Mouse (Mus musculus) forebrain, embryonic 15.5 days (tissue): ENCODE results near the gene Cd247. TPM values are rescaled to one million over a fixed set of nuclear protein-coding genes. Genes with fewer than 3 reads are reported as not detected.

ENCODE experiments used
- ATAC-seq: fragments of 200-750 bp; cut with Nextera tagmentation; replicated peaks from 2 replicates; pipeline ENCODE4 v1.8.0; 2017; ENCODE audit warnings: mild to moderate bottlenecking, moderate TSS enrichment, moderate library complexity
- H3K27ac ChIP-seq: fragments of 300-500 bp; sonication (generic); replicated peaks from 2 replicates; pipeline ENCODE4 v1.5.1; 2015; ENCODE audit warnings: mild to moderate bottlenecking, inconsistent platforms
- H3K27me3 ChIP-seq: fragments of 300-500 bp; sonication (generic); 2 replicates; pipeline ENCODE4 v1.6.1; 2015; ENCODE audit warnings: inconsistent platforms
- H3K36me3 ChIP-seq: fragments of 300-500 bp; sonication (generic); 2 replicates; pipeline ENCODE4 v1.6.1; 2015; ENCODE audit warnings: mild to moderate bottlenecking, inconsistent platforms
- H3K4me1 ChIP-seq: fragments of 300-500 bp; sonication (generic); 2 replicates; pipeline ENCODE4 v1.6.1; 2015; ENCODE audit warnings: inconsistent platforms
- H3K4me2 ChIP-seq: fragments of 300-500 bp; sonication (generic); replicated peaks from 2 replicates; pipeline ENCODE4 v1.6.1; 2015; ENCODE audit warnings: mild to moderate bottlenecking, inconsistent platforms
- H3K4me3 ChIP-seq: fragments of 300-500 bp; sonication (generic); 2 replicates; pipeline ENCODE4 v1.5.1; 2015; ENCODE audit warnings: mild to moderate bottlenecking, inconsistent platforms
- H3K9ac ChIP-seq: fragments of 300-500 bp; sonication (generic); replicated peaks from 2 replicates; pipeline ENCODE4 v1.6.1; 2015; ENCODE audit warnings: mild to moderate bottlenecking, inconsistent platforms
- H3K9me3 ChIP-seq: fragments of 300-500 bp; sonication (generic); 2 replicates; pipeline ENCODE4 v1.6.1; 2016; ENCODE audit warnings: inconsistent platforms
- WGBS: fragments of 180-500 bp; shearing (Covaris S2); methylation state at CpG from one replicate; pipeline ENCODE4 v1.1.7; 2015; ENCODE audit warnings: mixed read lengths; 5-methylcytosine and 5-hydroxymethylcytosine counted together
- polyA plus RNA-seq: library from polyadenylated mRNA; unstranded; fragments of >200 nt; fragmentation: Nextera tagmentation; extraction: Ambion mirVana; gene quantifications from 2 replicates; pipeline ENCODE4 v1.2.1, GENCODE M21; 2015

Gene Cd247
- polyA plus RNA-seq, 1 experiment from 2014 or later = 1.5 TPM

GRCm38 (mm10) chr1:165781426-165781825 is 7.1 kb upstream of the Cd247 start:
- Histone ChIP-seq H3K9me3 (no peaks in the 10 kb centered on the region), H3K4me1 (peaks cover 21% of the 10 kb centered on the region), H3K36me3 (no peaks in the 10 kb centered on the region), H3K27ac (no peak overlapping the region), H3K9ac (no peak overlapping the region), H3K4me2 (no peak overlapping the region), H3K27me3 (peaks cover 4% of the 10 kb centered on the region; the same call in 1 of the 2 replicates), H3K4me3 (no peak overlapping the region)
- ATAC-seq = no peak
- 86% methylated on average over 9 of the region's 9 CpGs for WGBS

- Histone ChIP-seq H3K27ac (no peak overlapping the region), H3K4me3 (no peak overlapping the region), H3K27me3 (peaks cover 4% of the 10 kb centered on the region; the same call in 1 of the 2 replicates), H3K36me3 (no peaks in the 10 kb centered on the region), H3K4me1 (peaks cover 23% of the 10 kb centered on the region), H3K9me3 (no peaks in the 10 kb centered on the region), H3K4me2 (no peak overlapping the region), H3K9ac (no peak overlapping the region)
- WGBS = 90% methylated on average over 12 of the region's 12 CpGs
- ATAC-seq = no peak
Measured at GRCm38 (mm10) chr1:165781911-165782310, 6.6 kb upstream of the Cd247 start.

DNA sequence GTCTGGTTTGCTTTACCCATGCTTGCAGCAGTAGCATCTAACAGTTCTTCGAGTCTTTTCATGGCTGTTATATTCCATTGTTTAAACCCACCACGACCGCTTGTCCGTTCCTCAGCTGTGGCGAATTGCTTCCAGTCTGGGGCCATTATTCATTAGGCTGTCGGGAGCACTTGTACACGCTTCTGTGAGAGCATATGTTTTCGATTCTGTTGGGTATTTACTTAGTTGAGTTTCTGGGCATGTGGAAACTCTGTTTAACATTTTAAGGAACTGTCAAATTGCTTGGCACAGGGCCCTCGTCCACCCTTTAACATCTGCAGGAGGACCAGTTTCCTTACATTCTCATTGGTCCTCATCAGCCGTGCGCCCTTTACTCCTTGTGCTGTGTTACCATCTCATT is 2.2 kb upstream of the Cd247 start:
- H3K4me2 ChIP-seq = 0 out of 2 replicates have a peak overlapping the region, but pooled peaks have one; percentile 0
- H3K4me3 ChIP-seq = no peak overlapping the region
- H3K27ac ChIP-seq = 0 out of 2 replicates have a peak overlapping the region, but pooled peaks have one; percentile 40
- peak; percentile 27; the same call in 1 of the 2 replicates for ATAC-seq
- no peaks in the 10 kb centered on the region for H3K9me3 ChIP-seq
- no peaks in the 10 kb centered on the region for H3K27me3 ChIP-seq
- peaks cover 9% of the 10 kb centered on the region for H3K4me1 ChIP-seq
- WGBS = 32% methylated on average over 11 of the region's 11 CpGs
- no peak overlapping the region for H3K9ac ChIP-seq
- H3K36me3 ChIP-seq = no peaks in the 10 kb centered on the region

DNA sequence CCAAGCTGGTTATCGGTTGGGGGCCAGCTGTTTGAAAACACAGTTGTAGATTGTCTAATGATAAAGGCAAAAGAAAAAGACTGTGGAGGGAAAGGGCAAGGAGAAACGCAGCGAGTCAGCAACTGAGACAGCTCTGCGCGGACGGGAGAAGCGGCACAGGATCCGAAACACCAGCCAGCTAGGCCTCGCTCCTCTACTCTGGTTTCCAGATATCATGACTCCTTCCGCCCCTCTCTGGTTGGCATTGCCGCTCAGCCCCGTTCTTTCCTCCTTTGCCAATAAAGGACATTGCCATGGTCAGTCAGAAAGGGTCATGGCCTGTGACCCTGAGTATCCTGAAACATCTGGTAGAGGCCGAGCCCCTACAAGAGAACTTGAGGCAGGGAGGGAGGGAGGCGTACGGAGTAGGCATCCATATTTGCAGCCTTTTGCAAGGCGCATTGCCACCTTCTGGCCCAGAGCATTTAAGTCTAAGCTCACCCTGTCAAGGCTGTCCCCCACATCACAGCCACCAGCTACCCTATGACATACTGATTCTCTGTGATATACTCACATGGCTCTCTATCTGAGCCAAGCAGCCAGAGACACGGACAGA is 682 bp downstream of the Cd247 start:
- H3K4me2 ChIP-seq = no peak overlapping the region
- no peaks in the 10 kb centered on the region for H3K36me3 ChIP-seq
- H3K27ac ChIP-seq = no peak overlapping the region
- H3K9me3 ChIP-seq = no peaks in the 10 kb centered on the region
- H3K4me3 ChIP-seq = no peak overlapping the region
- ATAC-seq = no peak
- H3K9ac ChIP-seq = no peak overlapping the region
- H3K27me3 ChIP-seq = no peaks in the 10 kb centered on the region
- WGBS = 88% methylated on average over 17 of the region's 17 CpGs
- peaks cover 9% of the 10 kb centered on the region for H3K4me1 ChIP-seq

GRCm38 (mm10) chr1:165789963-165790362 is 1.5 kb downstream of the Cd247 start:
- Histone ChIP-seq H3K4me2 (no peak overlapping the region), H3K9ac (no peak overlapping the region), H3K4me1 (peaks cover 9% of the 10 kb centered on the region), H3K4me3 (no peak overlapping the region), H3K36me3 (no peaks in the 10 kb centered on the region), H3K27ac (no peak overlapping the region), H3K9me3 (no peaks in the 10 kb centered on the region), H3K27me3 (no peaks in the 10 kb centered on the region)
- no peak for ATAC-seq
- 93% methylated on average over 6 of the region's 6 CpGs for WGBS

DNA sequence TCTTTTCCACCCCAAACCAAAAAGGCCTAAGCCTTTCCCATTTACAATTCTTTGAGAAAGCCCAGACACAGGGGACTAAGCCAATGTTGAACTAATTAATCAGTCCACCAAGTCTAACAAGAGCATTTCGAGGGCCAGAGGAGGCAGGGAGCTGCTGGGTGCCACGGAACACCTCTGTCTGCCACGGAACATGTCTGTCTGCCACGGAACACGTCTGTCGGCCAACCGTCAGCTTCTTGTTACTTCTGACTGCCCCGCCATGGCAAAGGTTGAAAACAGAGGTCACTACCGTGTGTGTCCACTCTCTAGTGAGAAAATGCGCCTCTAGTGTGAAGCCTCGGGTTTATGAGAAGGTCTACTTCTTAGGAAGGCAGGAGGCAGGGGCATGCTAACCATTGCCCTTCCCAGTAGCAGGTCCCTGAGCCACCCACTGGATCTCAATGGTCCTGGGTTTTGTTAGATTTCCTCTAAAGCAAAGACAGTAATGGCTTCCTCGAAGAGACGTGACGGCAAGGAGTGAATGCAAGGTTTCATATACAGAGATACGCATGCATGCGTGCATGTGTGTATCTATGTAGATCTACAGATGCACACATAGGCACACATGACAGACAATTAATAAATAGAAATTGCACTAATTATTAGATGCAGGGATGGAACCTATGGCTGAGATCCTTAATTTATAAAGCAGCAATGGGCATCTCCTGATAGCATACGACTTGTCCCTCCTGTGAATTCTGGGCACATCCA is 2.2 kb downstream of the Cd247 start:
- Histone ChIP-seq H3K36me3 (no peaks in the 10 kb centered on the region), H3K9me3 (no peaks in the 10 kb centered on the region), H3K4me3 (no peak overlapping the region), H3K27me3 (no peaks in the 10 kb centered on the region), H3K27ac (no peak overlapping the region), H3K4me2 (no peak overlapping the region), H3K4me1 (peaks cover 9% of the 10 kb centered on the region), H3K9ac (no peak overlapping the region)
- 88% methylated on average over 17 of the region's 17 CpGs for WGBS
- ATAC-seq = no peak

DNA sequence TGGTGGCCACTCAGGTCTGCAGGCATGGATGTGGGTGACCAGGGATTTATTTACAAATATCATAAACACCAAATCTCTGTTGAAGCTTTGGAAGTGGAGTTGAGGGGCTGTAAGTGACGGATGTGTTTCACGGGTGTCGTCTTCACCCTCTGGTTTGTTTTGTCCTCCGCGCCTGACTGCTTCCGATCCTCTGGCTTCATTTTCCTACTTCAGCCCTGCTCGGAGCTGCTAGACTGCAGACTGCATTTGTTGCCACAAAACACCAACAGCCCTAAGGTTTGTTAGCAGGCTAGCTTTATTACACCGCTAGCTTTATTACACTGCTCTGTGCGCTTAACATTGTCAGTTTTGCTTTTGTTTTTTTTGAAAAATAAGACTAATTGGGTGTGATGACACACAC is 2.9 kb downstream of the Cd247 start:
- no peak for ATAC-seq
- Histone ChIP-seq H3K27ac (no peak overlapping the region), H3K27me3 (no peaks in the 10 kb centered on the region), H3K9ac (no peak overlapping the region), H3K36me3 (no peaks in the 10 kb centered on the region), H3K4me2 (no peak overlapping the region), H3K4me1 (peaks cover 2% of the 10 kb centered on the region), H3K9me3 (no peaks in the 10 kb centered on the region), H3K4me3 (no peak overlapping the region)
- WGBS = 90% methylated on average over 9 of the region's 9 CpGs

GRCm38 (mm10) chr1:165801709-165802310 is 13.3 kb downstream of the Cd247 start:
- no peak for ATAC-seq
- Histone ChIP-seq H3K4me2 (no peak overlapping the region), H3K27me3 (no peaks in the 10 kb centered on the region), H3K9ac (no peak overlapping the region), H3K4me1 (no peaks in the 10 kb centered on the region), H3K9me3 (no peaks in the 10 kb centered on the region), H3K4me3 (no peak overlapping the region), H3K36me3 (no peaks in the 10 kb centered on the region), H3K27ac (no peak overlapping the region)
- 82% methylated on average over 11 of the region's 11 CpGs for WGBS

DNA sequence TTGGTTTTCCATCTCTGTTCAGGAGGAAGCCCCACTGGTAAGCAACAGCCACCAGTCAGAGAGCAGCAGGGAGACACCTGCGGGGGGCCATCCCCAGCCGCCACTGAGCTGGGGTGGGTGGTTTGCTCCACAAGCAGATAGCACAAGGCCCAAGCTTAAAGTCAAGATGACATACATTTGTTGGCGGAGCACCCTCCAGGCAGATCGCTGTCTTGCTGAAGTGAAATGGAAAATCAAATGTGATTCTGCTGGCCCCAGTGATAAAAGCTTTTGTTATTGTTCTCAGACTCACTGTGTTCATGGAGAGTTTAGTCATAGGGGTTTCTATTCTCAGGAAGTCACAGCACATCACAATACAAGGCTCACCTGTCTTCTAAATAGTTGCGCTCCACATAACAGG is 14.6 kb downstream of the Cd247 start:
- no peaks in the 10 kb centered on the region for H3K4me1 ChIP-seq
- H3K9ac ChIP-seq = no peak overlapping the region
- no peak overlapping the region for H3K4me2 ChIP-seq
- H3K27ac ChIP-seq = no peak overlapping the region
- no peaks in the 10 kb centered on the region for H3K27me3 ChIP-seq
- H3K4me3 ChIP-seq = no peak overlapping the region
- H3K36me3 ChIP-seq = no peaks in the 10 kb centered on the region
- no peaks in the 10 kb centered on the region for H3K9me3 ChIP-seq
- 89% methylated on average over 5 of the region's 5 CpGs for WGBS
- no peak for ATAC-seq

DNA sequence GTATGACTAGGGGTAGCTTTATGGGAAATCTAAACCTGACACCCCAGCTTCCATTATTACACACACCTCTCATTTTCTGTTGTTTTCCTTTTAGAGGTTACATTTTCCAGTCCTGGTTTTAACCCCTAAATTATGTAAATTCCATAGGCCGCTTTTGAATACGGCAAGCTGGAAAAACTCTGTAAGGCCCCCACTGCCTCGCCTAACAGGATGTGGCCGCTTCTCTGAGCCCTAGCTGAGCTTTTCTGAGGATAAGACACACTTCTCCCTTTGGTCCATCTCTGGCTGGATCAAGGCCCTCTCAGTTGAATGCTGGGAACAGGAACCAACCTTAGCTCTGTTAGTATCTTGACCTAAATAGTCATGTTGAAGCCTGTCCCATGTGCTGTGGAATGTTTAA is 15.7 kb downstream of the Cd247 start:
- no peaks in the 10 kb centered on the region for H3K4me1 ChIP-seq
- no peak overlapping the region for H3K27ac ChIP-seq
- 87% methylated on average over 4 of the region's 4 CpGs for WGBS
- H3K4me2 ChIP-seq = no peak overlapping the region
- ATAC-seq = no peak
- no peak overlapping the region for H3K4me3 ChIP-seq
- H3K9me3 ChIP-seq = no peaks in the 10 kb centered on the region
- H3K36me3 ChIP-seq = no peaks in the 10 kb centered on the region
- no peaks in the 10 kb centered on the region for H3K27me3 ChIP-seq
- no peak overlapping the region for H3K9ac ChIP-seq

GRCm38 (mm10) chr1:165810633-165811032 is 22.2 kb downstream of the Cd247 start:
- Histone ChIP-seq H3K9ac (no peak overlapping the region), H3K27ac (no peak overlapping the region), H3K27me3 (peaks cover 22% of the 10 kb centered on the region; the same call in 1 of the 2 replicates), H3K9me3 (no peaks in the 10 kb centered on the region), H3K4me2 (no peak overlapping the region), H3K36me3 (no peaks in the 10 kb centered on the region), H3K4me3 (no peak overlapping the region), H3K4me1 (peaks cover 21% of the 10 kb centered on the region)
- ATAC-seq = no peak
- WGBS = 75% methylated on average over 2 of the region's 2 CpGs

- Histone ChIP-seq H3K9me3 (no peaks in the 10 kb centered on the region), H3K4me1 (peaks cover 21% of the 10 kb centered on the region), H3K27ac (no peak overlapping the region), H3K4me2 (no peak overlapping the region), H3K9ac (no peak overlapping the region), H3K36me3 (no peaks in the 10 kb centered on the region), H3K4me3 (no peak overlapping the region), H3K27me3 (peaks cover 23% of the 10 kb centered on the region; the same call in 1 of the 2 replicates)
- WGBS = 96% methylated on average over 5 of the region's 5 CpGs
- no peak for ATAC-seq
Measured at GRCm38 (mm10) chr1:165811170-165811569, 22.7 kb downstream of the Cd247 start.
